Mouse (Mus musculus): ENCODE results near the gene Ndufb7. TPM values are rescaled to one million over a fixed set of nuclear protein-coding genes. Genes with fewer than 3 reads are reported as not detected.

The Ndufb7 gene
- polyA plus RNA-seq, 1 experiment from 2014 or later = 356 TPM

DNA sequence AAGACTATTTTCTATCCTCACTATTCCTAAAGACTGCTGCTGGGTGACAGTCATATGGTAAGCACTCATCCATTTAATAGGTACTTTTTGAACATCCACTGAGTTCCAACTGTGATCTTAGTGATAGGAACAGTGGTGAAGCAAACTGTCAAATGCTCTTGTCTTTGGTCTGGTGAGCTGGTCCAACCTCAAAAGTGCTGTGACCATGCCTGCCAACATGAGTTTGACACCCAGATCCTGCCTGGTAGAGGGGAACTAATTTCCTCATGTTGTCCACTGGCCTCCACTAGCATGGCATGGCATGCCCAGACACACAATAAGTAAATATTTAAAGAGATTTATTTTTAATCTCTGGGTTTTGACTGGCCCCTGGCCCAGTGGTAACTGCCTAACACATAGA is 50.2 kb downstream of the Ndufb7 start:
- Histone ChIP-seq H3K9me3 (ENCODE audit: low read length) (no peaks in the 10 kb centered on the region), H3K27me3 (ENCODE audit: insufficient read depth, low read length) (no peaks in the 10 kb centered on the region), H3K27ac (ENCODE audit: low read length) (no peak overlapping the region), H3K36me3 (ENCODE audit: insufficient read depth, low read length) (peaks cover 17% of the 10 kb centered on the region), H3K9ac (replicated peaks; ENCODE audit: low read length) (no peak overlapping the region), H3K4me3 (ENCODE audit: low read length) (no peak overlapping the region), H3K4me1 (ENCODE audit: insufficient read depth, low read length) (no peaks in the 10 kb centered on the region), H3K4me2 (replicated peaks; ENCODE audit: low read depth, low read length) (no peak overlapping the region)
- no peak for ATAC-seq (ENCODE audit: low FRiP score, low TSS enrichment)

DNA sequence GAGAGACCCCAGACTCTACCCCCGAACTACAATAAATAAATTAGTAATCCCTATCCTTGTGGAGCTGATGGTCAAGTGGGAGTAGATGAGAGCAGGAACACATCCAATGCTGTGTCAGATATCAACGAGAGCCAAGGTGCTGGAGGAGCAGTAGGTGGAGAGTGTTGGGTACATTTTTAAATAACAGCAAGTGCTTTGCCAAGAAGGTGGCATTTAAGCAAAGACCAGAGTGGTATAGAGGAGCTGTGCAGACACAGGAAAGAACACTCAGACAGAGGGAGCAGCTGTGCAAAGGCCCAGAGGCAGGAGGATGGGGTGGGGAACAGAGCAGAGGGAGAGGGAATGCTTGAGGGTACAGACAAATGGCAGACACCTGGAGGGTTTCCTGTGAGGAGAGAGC is 50.6 kb downstream of the Ndufb7 start:
- ATAC-seq (ENCODE audit: low FRiP score, low TSS enrichment) = no peak
- Histone ChIP-seq H3K36me3 (ENCODE audit: insufficient read depth, low read length) (peaks cover 12% of the 10 kb centered on the region), H3K4me3 (ENCODE audit: low read length) (no peak overlapping the region), H3K9me3 (ENCODE audit: low read length) (no peaks in the 10 kb centered on the region), H3K4me2 (replicated peaks; ENCODE audit: low read depth, low read length) (no peak overlapping the region), H3K4me1 (ENCODE audit: insufficient read depth, low read length) (no peaks in the 10 kb centered on the region), H3K9ac (replicated peaks; ENCODE audit: low read length) (no peak overlapping the region), H3K27me3 (ENCODE audit: insufficient read depth, low read length) (no peaks in the 10 kb centered on the region), H3K27ac (ENCODE audit: low read length) (no peak overlapping the region)
- WGBS = 79% methylated on average over 2 of the region's 2 CpGs

DNA sequence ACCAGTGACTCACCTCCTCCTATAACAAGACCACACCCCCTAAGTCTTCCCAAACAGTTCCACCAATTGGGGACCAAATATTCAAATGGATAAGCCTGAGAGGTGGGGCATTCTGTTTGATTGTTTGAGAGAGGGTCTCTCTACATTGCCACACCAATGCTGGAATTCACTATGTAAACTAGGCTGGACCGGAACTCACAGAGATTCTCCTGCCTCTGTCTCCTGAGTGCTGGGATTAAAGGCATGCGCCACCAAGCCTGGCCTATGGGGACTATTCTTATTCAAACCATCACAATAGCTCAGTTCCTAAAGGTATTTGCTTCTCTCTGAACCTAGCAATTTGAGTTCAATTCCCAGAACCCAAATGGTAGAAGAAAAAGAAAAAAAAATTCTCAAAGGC is 52.1 kb downstream of the Ndufb7 start:
- H3K9me3 ChIP-seq (ENCODE audit: low read length) = no peaks in the 10 kb centered on the region
- no peak overlapping the region for H3K4me3 ChIP-seq (ENCODE audit: low read length)
- 92% methylated on average over 2 of the region's 2 CpGs for WGBS
- H3K36me3 ChIP-seq (ENCODE audit: insufficient read depth, low read length) = no peaks in the 10 kb centered on the region
- H3K4me1 ChIP-seq (ENCODE audit: insufficient read depth, low read length) = no peaks in the 10 kb centered on the region
- no peaks in the 10 kb centered on the region for H3K27me3 ChIP-seq (ENCODE audit: insufficient read depth, low read length)
- no peak overlapping the region for H3K4me2 ChIP-seq (replicated peaks; ENCODE audit: low read depth, low read length)
- no peak overlapping the region for H3K9ac ChIP-seq (replicated peaks; ENCODE audit: low read length)
- no peak for ATAC-seq (ENCODE audit: low FRiP score, low TSS enrichment)
- H3K27ac ChIP-seq (ENCODE audit: low read length) = no peak overlapping the region

DNA sequence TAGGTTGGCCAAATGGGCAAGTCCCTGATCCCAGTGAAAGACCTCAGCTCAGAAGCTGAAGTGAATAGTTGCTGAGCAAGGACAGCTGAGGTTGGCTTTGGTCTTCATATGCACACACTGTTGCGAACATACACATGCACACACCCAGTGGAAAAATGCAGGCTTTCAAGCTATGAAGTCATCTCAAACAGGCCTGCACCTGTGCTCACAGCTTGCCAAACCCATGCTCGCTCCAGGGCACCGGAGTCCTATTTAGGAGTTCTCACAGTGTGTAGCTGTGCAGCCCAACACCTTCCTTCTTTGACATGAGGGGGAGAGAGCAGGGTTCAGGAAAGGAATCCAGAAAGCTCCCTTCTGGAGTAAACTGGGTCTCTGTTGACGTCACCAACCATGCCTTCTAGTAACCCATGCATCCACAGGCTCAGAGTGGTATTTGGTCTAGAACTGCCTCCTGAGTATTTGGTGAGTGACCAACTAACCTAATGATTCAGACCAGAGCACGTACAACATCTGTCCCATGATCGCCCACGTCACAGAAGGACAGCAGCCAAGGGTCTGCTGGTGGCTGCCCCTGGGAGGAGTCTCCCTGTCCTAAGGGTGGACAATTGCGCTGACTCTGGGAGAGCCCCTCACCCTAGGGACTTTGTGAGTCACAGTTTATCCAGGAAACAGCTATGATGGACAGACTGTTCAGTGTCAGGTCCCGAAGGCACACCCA is 53.3 kb downstream of the Ndufb7 start:
- no peak overlapping the region for H3K27ac ChIP-seq (ENCODE audit: low read length)

More for the DNA sequence above, 53.3 kb downstream of the Ndufb7 start:
- H3K4me3 ChIP-seq (ENCODE audit: low read length) = no peak overlapping the region
- H3K4me1 ChIP-seq (ENCODE audit: insufficient read depth, low read length) = no peaks in the 10 kb centered on the region
- H3K4me2 ChIP-seq (replicated peaks; ENCODE audit: low read depth, low read length) = no peak overlapping the region
- no peaks in the 10 kb centered on the region for H3K9me3 ChIP-seq (ENCODE audit: low read length)
- 83% methylated on average over 9 of the region's 9 CpGs for WGBS
- no peak overlapping the region for H3K9ac ChIP-seq (replicated peaks; ENCODE audit: low read length)
- no peaks in the 10 kb centered on the region for H3K27me3 ChIP-seq (ENCODE audit: insufficient read depth, low read length)
- no peak for ATAC-seq (ENCODE audit: low FRiP score, low TSS enrichment)
- no peaks in the 10 kb centered on the region for H3K36me3 ChIP-seq (ENCODE audit: insufficient read depth, low read length)

Other genes with a start within 250 kb of the Ndufb7 start
- 15.4 and 16.0 TPM in 2 replicates for gene Elmod2, start 234.2 kb upstream of the Ndufb7 start, polyA plus RNA-seq (2015; fragmentation: Nextera tagmentation; extraction: Ambion mirVana)
- gene Mgat4d, start 218.2 kb upstream of the Ndufb7 start, polyA plus RNA-seq (2015; fragmentation: Nextera tagmentation; extraction: Ambion mirVana) = not detected in 2 replicates
- 0.14 and 0.22 TPM in 2 replicates for gene Clgn, start 176.8 kb upstream of the Ndufb7 start, polyA plus RNA-seq (2015; fragmentation: Nextera tagmentation; extraction: Ambion mirVana)
- gene Scoc, start 108.3 kb upstream of the Ndufb7 start, polyA plus RNA-seq (2015; fragmentation: Nextera tagmentation; extraction: Ambion mirVana) = 104 and 112 TPM in 2 replicates
- gene Olfr370, start 30.9 kb upstream of the Ndufb7 start, polyA plus RNA-seq (2015; fragmentation: Nextera tagmentation; extraction: Ambion mirVana) = not detected in 2 replicates
- gene Tecr, start 41.3 kb downstream of the Ndufb7 start, polyA plus RNA-seq (2015; fragmentation: Nextera tagmentation; extraction: Ambion mirVana) = 631 and 669 TPM in 2 replicates
- gene Dnajb1, start 41.5 kb downstream of the Ndufb7 start, polyA plus RNA-seq (2015; fragmentation: Nextera tagmentation; extraction: Ambion mirVana) = 67.5 and 68.0 TPM in 2 replicates
- gene Gipc1, start 86.0 kb downstream of the Ndufb7 start, polyA plus RNA-seq (2015; fragmentation: Nextera tagmentation; extraction: Ambion mirVana) = 227 and 237 TPM in 2 replicates
- 3.1 and 4.0 TPM in 2 replicates for gene Ptger1, start 100.0 kb downstream of the Ndufb7 start, polyA plus RNA-seq (2015; fragmentation: Nextera tagmentation; extraction: Ambion mirVana)
- gene Pkn1, start 132.5 kb downstream of the Ndufb7 start, polyA plus RNA-seq (2015; fragmentation: Nextera tagmentation; extraction: Ambion mirVana) = 31.3 and 33.6 TPM in 2 replicates
- gene Ddx39, start 148.5 kb downstream of the Ndufb7 start, polyA plus RNA-seq (2015; fragmentation: Nextera tagmentation; extraction: Ambion mirVana) = 197 and 211 TPM in 2 replicates
- gene Adgre5, start 174.7 kb downstream of the Ndufb7 start, polyA plus RNA-seq (2015; fragmentation: Nextera tagmentation; extraction: Ambion mirVana) = 40.7 and 42.5 TPM in 2 replicates